Mouse (Mus musculus) liver, embryonic 12.5 days (tissue): ENCODE data around the gene Fyttd1. TPM values are rescaled to one million over a fixed set of nuclear protein-coding genes. Genes with fewer than 3 reads are reported as not detected.
"Not testable (repeated sequence)": the region's sequence is repeated elsewhere in the genome, so short reads cannot be mapped to it uniquely, and the experiment has no call there.

Experiments used
- ATAC-seq: fragments of 200-750 bp; cut with Nextera tagmentation; 2 replicates; pipeline ENCODE4 v1.8.0; 2017; ENCODE audit warnings: moderate number of reproducible peaks, mild to moderate bottlenecking, moderate library complexity
- H3K27ac ChIP-seq: fragments of 300-500 bp; sonication (generic); 2 replicates; pipeline ENCODE4 v1.5.1; 2016; ENCODE audit warnings: mild to moderate bottlenecking
- H3K27me3 ChIP-seq: fragments of 300-500 bp; sonication (generic); replicated peaks from 2 replicates; pipeline ENCODE4 v1.6.1; 2016; ENCODE audit warnings: mild to moderate bottlenecking, moderate library complexity
- H3K36me3 ChIP-seq: fragments of 300-500 bp; sonication (generic); 2 replicates; pipeline ENCODE4 v1.6.1; 2016; ENCODE audit warnings: mild to moderate bottlenecking, moderate library complexity
- H3K4me1 ChIP-seq: fragments of 300-500 bp; sonication (generic); 2 replicates; pipeline ENCODE4 v1.6.1; 2016
- H3K4me2 ChIP-seq: fragments of 300-500 bp; sonication (generic); 2 replicates; pipeline ENCODE4 v1.6.1; 2016; ENCODE audit warnings: mild to moderate bottlenecking, moderate library complexity
- H3K4me3 ChIP-seq: fragments of 300-500 bp; sonication (generic); 2 replicates; pipeline ENCODE4 v1.5.1; 2016; ENCODE audit warnings: mild to moderate bottlenecking, moderate library complexity
- H3K9ac ChIP-seq: fragments of 300-500 bp; sonication (generic); 2 replicates; pipeline ENCODE4 v1.6.1; 2016; ENCODE audit warnings: mild to moderate bottlenecking, moderate library complexity
- H3K9me3 ChIP-seq: fragments of 300-500 bp; sonication (generic); replicated peaks from 2 replicates; pipeline ENCODE4 v1.6.1; 2016; ENCODE audit warnings: mild to moderate bottlenecking, moderate library complexity
- WGBS: fragments of 180-500 bp; shearing (Covaris S2); methylation state at CpG from one replicate; pipeline ENCODE4 v1.1.7; 2016; ENCODE audit not compliant: insufficient replicate concordance; 5-methylcytosine and 5-hydroxymethylcytosine counted together
- polyA plus RNA-seq: library from polyadenylated mRNA; unstranded; fragments of >200 nt; fragmentation: Nextera tagmentation; extraction: Ambion mirVana; gene quantifications from 2 replicates; pipeline ENCODE4 v1.2.1, GENCODE M21; 2016

Fyttd1 gene
- polyA plus RNA-seq, 1 experiment from 2014 or later: 45.7 TPM

DNA sequence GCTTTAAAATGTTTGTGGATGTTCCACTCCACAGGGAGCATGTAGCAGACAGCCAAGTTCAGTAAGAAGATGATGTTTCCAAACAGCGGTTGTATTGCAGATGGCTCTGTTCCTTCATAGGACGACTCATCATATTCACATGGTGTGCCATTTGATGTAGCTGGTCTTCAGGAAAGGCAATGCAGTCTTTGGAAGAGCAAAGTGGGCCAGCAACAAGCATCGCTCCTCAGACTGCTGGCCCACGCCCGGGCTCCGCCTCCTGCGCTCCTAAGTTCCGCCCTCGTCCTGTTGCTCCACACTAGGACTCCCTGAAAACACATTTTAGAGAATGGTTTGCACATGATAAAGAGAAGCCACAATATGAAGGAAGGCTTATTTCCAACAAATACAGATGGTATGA lies 49.3 kb downstream of the Fyttd1 start:
- not testable (repeated sequence) for H3K27me3 ChIP-seq, ATAC-seq, H3K9me3 ChIP-seq, H3K4me2 ChIP-seq, H3K9ac ChIP-seq, H3K27ac ChIP-seq, H3K4me3 ChIP-seq, H3K4me1 ChIP-seq
- WGBS: 88% methylated on average over 9 of the region's 9 CpGs
- peaks cover 21% of the 10 kb centered on the region for H3K36me3 ChIP-seq

DNA sequence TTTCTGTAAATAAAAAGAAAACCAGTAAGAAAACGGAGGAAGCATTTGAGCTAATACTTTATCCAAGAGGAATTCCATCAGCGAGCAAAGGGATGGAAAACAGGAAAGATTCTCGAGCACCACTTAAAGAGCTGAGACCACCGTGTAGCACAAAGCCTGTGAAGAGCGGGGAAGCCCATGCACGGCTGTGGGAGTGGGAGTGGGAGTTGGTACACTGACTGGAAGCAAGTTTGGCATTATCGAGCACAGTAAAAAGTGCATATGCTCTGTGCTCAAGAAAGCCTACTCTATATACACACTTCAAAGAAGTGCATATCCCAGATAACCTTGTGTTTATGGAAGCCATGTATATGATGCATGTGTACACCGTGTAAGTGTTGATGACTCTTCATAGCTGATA lies 49.7 kb downstream of the Fyttd1 start:
- Histone ChIP-seq H3K27ac (no peak overlapping the region), H3K9me3 (no peaks in the 10 kb centered on the region), H3K9ac (no peak overlapping the region), H3K27me3 (no peaks in the 10 kb centered on the region), H3K4me1 (no peaks in the 10 kb centered on the region), H3K36me3 (peaks cover 21% of the 10 kb centered on the region), H3K4me3 (no peak overlapping the region), H3K4me2 (no peak overlapping the region)
- ATAC-seq: no peak
- WGBS: 84% methylated on average over 8 of the region's 8 CpGs

DNA sequence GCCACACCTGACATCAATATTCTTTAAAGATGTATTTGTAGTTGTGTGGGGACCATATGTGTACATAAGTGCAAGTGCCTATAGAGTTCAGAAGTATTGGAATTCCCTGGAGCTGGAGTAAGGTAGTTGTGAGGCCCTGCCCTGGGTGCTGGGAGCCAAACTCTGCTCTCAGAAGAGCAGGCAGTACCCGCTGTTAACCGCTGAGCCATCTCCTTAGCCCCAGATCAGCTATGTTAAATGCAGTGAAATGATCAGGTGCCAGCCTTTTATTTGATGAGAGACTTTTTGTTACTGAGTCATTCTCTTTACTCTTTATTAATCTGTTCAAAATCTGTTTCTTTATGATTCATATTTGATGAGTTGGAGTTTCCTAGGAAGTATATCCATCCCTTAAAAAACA lies 52.6 kb downstream of the Fyttd1 start:
- Histone ChIP-seq H3K9ac (no peak overlapping the region), H3K36me3 (peaks cover 7% of the 10 kb centered on the region), H3K27me3 (no peaks in the 10 kb centered on the region), H3K4me1 (no peaks in the 10 kb centered on the region), H3K27ac (0 out of 2 replicates have a peak overlapping the region, but pooled peaks have one; percentile 4), H3K4me2 (no peak overlapping the region), H3K9me3 (no peaks in the 10 kb centered on the region), H3K4me3 (no peak overlapping the region)
- WGBS: 64% methylated on average over 2 of the region's 2 CpGs
- no peak for ATAC-seq

DNA sequence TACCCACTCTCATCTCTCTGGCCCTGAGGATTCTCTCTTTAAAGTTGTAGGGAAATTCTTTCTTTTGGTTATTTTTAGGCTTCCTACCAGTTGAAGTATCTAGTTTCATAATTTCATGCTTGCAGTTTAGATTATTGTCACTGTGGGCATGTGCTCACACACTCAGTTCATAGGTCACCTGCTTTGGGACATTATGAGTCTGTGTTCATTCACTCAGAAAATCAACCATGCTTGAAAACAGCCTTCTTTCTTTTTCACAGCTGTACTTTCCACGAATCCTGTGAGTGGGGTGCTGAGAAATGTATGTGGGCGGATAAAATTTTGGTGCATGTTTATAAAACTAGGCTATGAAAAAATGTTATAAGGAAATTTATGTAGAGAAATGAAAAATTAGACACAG lies 57.2 kb downstream of the Fyttd1 start:
- ATAC-seq: no peak
- WGBS: 81% methylated on average over 2 of the region's 2 CpGs
- Histone ChIP-seq H3K27ac (no peak overlapping the region), H3K9me3 (no peaks in the 10 kb centered on the region), H3K9ac (no peak overlapping the region), H3K27me3 (no peaks in the 10 kb centered on the region), H3K4me3 (no peak overlapping the region), H3K4me1 (peaks cover 13% of the 10 kb centered on the region), H3K36me3 (no peaks in the 10 kb centered on the region), H3K4me2 (no peak overlapping the region)

DNA sequence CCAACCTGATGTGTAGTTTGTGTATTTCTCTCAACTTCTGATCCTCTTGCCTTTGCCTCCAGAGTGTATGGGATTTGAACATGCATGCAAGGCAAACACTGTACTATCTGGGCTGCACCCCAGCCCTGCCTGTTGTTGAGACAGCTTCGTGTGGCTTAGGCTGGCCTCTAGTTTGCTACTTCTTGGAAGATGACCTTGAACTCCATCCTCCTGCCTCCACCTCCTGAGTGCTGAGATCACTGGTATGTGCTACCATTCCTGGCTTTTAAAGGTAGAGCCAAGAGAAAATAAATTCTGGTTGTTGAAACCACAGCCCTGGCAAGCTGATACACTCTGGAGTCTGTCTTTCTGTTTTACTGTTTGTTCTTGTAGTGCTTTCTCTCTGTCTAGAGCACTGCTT lies 57.8 kb downstream of the Fyttd1 start:
- Histone ChIP-seq H3K4me2 (no peak overlapping the region), H3K9me3 (no peaks in the 10 kb centered on the region), H3K4me1 (peaks cover 13% of the 10 kb centered on the region), H3K4me3 (no peak overlapping the region), H3K27me3 (no peaks in the 10 kb centered on the region), H3K36me3 (no peaks in the 10 kb centered on the region), H3K9ac (no peak overlapping the region), H3K27ac (no peak overlapping the region)
- 51% methylated on average over 1 of the region's 1 CpGs for WGBS
- ATAC-seq: no peak

DNA sequence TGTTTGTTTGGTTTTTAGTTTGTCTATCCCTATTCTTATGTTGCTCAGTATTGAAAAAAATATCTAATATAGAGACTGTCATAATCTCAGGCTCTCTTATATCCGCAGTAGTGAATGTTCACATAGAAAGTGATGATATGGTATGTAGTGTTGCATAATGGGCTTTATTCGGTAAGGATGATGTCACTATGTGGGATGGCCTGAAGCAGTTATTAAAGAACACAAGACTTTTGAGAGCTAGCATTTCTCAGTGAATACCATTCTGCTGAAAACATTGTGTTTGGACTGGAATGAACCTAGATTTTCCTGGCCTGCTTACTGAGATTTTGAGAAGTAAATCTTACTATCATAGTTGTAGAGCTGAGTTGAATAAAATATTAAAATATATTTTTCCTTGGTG lies 60.1 kb downstream of the Fyttd1 start:
- Histone ChIP-seq H3K27ac (no peak overlapping the region), H3K9ac (no peak overlapping the region), H3K9me3 (no peaks in the 10 kb centered on the region; the same call in 1 of the 2 replicates), H3K36me3 (0 out of 2 replicates have a peak, but pooled peaks cover 4% of the 10 kb centered on the region), H3K27me3 (no peaks in the 10 kb centered on the region), H3K4me3 (no peak overlapping the region), H3K4me1 (peaks cover 13% of the 10 kb centered on the region), H3K4me2 (no peak overlapping the region)
- 83% methylated on average over 2 of the region's 2 CpGs for WGBS
- no peak for ATAC-seq

DNA sequence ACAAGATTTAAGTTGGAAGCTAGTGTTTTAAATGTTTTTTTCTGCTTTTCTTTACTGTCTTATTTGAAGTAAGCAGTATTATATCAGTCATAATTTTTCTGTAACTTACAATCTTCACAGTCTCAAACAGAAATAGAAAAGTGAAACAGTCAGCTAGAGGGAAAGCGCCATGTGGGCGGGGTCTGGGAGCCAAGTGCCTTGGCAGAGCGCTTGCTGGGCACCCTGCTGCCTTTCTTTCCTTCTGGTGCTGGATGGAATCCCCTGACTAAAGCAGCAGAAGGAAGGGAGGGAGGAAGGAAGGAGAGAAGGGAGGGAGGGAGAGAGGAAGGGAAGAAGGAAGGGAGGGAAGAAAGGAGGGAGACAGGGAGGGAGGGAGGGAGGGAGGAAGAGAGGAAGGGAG lies 62.0 kb downstream of the Fyttd1 start:
- not testable (repeated sequence) for ATAC-seq
- 62% methylated on average over 3 of the region's 3 CpGs for WGBS
- peaks cover 13% of the 10 kb centered on the region for H3K4me1 ChIP-seq

DNA sequence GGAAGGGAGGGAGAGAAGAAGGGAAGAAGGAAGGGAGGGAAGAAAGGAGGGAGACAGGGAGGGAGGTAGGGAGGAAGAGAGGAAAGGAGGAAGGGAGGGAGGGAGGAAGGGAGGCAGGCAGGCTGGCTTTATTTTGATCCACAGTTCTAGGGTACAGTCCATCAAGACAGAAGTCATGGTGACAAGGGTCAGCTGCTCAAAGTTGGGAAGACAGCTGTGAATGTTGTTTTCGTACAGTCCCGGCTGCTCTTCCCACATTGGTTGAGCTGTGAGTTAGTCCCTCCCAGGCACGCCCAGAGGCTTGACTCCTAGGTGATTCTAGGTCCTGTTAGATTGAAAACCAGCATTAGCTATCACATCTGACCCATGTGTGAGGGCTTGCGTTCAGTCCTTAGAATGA lies 62.4 kb downstream of the Fyttd1 start:
- 87% methylated on average over 4 of the region's 4 CpGs for WGBS
- not testable (repeated sequence) for H3K27ac ChIP-seq, ATAC-seq, H3K9ac ChIP-seq, H3K4me2 ChIP-seq, H3K27me3 ChIP-seq, H3K4me3 ChIP-seq, H3K36me3 ChIP-seq, H3K9me3 ChIP-seq
- peaks cover 13% of the 10 kb centered on the region for H3K4me1 ChIP-seq

More for the DNA sequence above, 62.0 kb downstream of the Fyttd1 start:
- H3K36me3 ChIP-seq, H3K9ac ChIP-seq, H3K4me2 ChIP-seq, H3K27me3 ChIP-seq, H3K27ac ChIP-seq, H3K9me3 ChIP-seq, H3K4me3 ChIP-seq: not testable (repeated sequence)

DNA sequence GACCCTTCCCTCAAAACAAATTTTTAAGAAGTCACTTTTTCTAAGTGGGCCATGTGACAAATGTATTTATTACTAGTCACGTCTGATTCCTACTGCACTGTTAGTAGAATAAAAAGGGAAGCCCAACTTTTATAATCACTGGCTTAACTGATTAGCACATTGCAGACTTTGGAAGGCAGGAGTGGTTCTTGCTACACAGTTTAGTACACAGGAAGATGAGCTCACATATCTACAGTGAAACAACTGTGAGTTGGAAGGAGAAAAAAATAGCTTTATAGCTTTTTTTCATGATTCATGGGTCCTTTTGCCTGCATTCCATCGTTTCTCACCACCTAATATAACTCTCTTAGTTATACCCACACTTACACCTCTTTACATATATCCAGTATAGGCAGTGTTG lies 63.9 kb downstream of the Fyttd1 start:
- not testable (repeated sequence) for H3K27me3 ChIP-seq, H3K4me1 ChIP-seq, H3K4me3 ChIP-seq, H3K4me2 ChIP-seq, ATAC-seq, H3K9ac ChIP-seq, H3K36me3 ChIP-seq, H3K27ac ChIP-seq, H3K9me3 ChIP-seq
- WGBS: 66% methylated on average over 2 of the region's 2 CpGs

DNA sequence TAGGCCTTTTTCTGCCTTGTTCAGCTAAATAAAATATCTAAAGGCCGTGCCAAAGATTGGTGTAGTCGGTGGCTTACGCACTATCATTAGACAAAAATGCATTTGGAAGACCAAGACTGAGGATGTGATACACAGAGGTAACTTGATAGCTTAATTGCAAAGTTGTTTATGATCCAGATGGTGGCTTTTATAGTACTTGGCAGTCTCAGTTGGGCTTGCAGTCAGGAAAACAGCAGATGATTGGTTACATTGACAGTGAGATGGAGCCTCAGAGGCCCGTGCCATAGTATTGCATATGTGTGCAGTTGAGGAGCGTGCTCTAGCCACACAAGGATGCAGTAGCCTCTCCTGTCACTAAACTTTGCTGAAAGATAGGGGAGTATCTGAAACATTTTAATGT lies 65.4 kb downstream of the Fyttd1 start:
- no peaks in the 10 kb centered on the region for H3K27me3 ChIP-seq
- H3K4me3 ChIP-seq: no peak overlapping the region
- H3K9me3 ChIP-seq: no peaks in the 10 kb centered on the region; the same call in 1 of the 2 replicates
- 0 out of 2 replicates have a peak, but pooled peaks cover 4% of the 10 kb centered on the region for H3K36me3 ChIP-seq
- 87% methylated on average over 5 of the region's 5 CpGs for WGBS
- H3K9ac ChIP-seq: no peak overlapping the region
- H3K4me1 ChIP-seq: no peaks in the 10 kb centered on the region; the same call in 1 of the 2 replicates
- no peak overlapping the region for H3K27ac ChIP-seq
- H3K4me2 ChIP-seq: no peak overlapping the region
- ATAC-seq: no peak

DNA sequence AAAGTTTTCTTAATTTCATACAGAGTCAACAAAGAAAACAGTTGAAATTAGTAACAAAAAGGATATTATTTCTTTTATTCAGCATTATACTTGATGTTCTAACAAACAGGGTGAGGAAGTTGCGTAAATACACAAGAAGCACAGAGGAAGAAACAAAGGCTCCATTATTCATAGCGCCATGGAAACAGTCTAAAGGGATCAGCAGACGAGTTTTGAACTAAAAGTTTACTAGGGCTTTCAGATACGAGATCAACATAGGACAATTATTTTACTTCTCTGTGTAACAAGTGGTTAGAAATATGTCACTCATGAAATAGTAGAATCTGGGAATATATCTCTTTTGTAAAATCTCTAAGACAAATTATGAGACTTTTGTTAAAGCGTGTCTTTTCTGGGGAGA lies 68.1 kb downstream of the Fyttd1 start:
- 82% methylated on average over 5 of the region's 5 CpGs for WGBS
- no peaks in the 10 kb centered on the region for H3K27me3 ChIP-seq

DNA sequence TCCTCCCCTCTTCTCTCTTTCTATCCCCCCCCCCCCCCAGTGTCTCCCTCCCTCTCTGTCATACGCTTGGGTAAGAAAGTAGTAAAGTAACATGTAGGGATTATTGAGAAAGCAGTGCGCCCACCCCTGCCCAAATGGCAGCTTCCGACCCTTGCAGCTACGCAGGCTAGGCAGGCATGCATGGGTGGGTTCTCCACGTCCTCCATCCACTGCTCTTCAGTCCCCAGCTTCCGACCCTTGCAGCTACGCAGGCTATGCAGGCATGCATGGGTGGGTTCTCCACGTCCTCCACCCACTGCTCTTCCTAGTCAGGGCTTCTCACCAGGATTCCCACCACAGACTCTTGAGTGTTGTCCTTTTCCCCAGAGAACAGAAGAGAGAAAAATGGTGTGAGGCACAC lies 70.7 kb downstream of the Fyttd1 start:
- Histone ChIP-seq H3K27ac (no peak overlapping the region), H3K9me3 (no peaks in the 10 kb centered on the region), H3K9ac (no peak overlapping the region), H3K4me2 (no peak overlapping the region), H3K36me3 (peaks cover 7% of the 10 kb centered on the region), H3K27me3 (no peaks in the 10 kb centered on the region), H3K4me1 (no peaks in the 10 kb centered on the region), H3K4me3 (no peak overlapping the region)
- WGBS: 86% methylated on average over 8 of the region's 8 CpGs
- no peak for ATAC-seq

More for the DNA sequence above, 68.1 kb downstream of the Fyttd1 start:
- Histone ChIP-seq H3K27ac (no peak overlapping the region), H3K4me1 (no peaks in the 10 kb centered on the region), H3K4me2 (no peak overlapping the region), H3K4me3 (no peak overlapping the region), H3K36me3 (0 out of 2 replicates have a peak, but pooled peaks cover 4% of the 10 kb centered on the region), H3K9ac (no peak overlapping the region), H3K9me3 (no peaks in the 10 kb centered on the region; the same call in 1 of the 2 replicates)
- no peak for ATAC-seq

DNA sequence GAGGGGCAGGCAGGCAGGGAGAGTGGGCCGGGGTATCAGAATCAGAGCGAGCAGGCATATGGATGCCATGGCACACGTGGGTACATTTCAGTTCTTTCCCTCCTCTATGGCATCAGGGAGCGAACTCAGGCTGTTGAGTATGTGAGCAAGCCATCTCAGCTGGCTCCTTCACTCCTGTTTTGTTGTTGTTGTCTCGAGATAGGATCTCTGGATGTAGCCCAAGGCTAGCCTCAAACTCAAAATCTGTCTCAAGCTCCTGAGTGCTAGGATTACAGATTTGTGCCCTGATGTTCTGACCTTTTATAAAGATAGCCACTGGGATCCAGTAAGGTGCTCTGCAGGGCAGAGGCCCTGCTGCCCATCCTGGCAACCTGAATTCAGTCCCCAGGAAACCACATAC lies 71.4 kb downstream of the Fyttd1 start:
- Histone ChIP-seq H3K27me3 (no peaks in the 10 kb centered on the region), H3K4me1 (no peaks in the 10 kb centered on the region), H3K9ac (no peak overlapping the region), H3K36me3 (peaks cover 7% of the 10 kb centered on the region), H3K4me2 (no peak overlapping the region), H3K9me3 (no peaks in the 10 kb centered on the region), H3K4me3 (no peak overlapping the region), H3K27ac (no peak overlapping the region)
- 78% methylated on average over 5 of the region's 5 CpGs for WGBS
- no peak for ATAC-seq
